Mouse (Mus musculus): ENCODE results near the gene Tas2r139.
"Not testable (repeated sequence)": the region's sequence is repeated elsewhere in the genome, so short reads cannot be mapped to it uniquely, and the experiment has no call there.

The Tas2r139 gene

GRCm38 (mm10) chr6:42140636-42141035, at the start of gene Tas2r139:
Gene Tas2r139 (plus strand): TSS chr6:42140936.
- DNase-seq (ENCODE audit: low read depth, low spot score) = no peak

DNA sequence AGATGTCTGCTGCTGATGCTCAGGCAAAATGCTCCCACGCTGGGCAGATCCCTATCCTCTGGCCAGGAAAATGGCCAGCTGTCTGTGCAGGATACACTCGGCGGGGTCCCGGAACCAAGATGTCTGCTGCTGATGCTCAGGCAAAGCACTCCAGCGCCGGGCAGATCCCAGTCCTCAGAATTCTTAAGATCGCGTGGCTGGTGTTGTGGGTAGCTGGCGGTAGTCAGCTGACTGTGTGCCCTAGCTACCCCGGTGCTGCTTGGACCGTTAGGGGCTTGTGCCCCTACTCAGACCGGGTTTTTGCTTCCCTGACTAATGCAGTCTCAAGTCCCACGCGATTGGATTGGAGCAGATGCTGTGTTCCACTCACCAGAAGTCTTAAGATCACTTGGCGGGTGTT, 10.4 kb downstream of the Tas2r139 start:
- DNase-seq (ENCODE audit: low read depth, low spot score) = not testable (repeated sequence)

- DNase-seq (ENCODE audit: low read depth, low spot score) = no peak
Measured at GRCm38 (mm10) chr6:42182462-42182861, 41.7 kb downstream of the Tas2r139 start.

DNA sequence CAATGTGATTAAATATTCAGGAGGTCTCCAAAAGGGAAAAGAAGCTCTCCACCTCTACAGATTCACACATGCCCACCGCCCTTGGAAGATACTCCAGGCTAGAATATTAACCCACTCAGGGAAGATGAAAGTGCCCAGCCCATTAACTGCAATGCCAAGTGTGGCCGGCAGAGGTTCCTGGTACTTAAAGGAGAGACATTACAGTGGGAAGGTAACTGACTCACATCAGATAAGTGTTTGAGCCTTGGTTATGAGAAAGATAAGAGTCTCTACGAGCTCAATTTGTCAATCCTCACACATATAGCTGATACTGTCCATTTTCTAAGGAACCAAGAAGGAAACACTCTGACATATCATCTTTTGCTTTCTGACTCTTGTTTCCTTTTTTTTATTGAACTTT, 45.5 kb downstream of the Tas2r139 start:
- DNase-seq (ENCODE audit: low read depth, low spot score) = peak; percentile 24
